Mouse (Mus musculus) lung, postnatal 0 days (tissue): ENCODE data around the gene Pigb. TPM values are rescaled to one million over a fixed set of nuclear protein-coding genes. Genes with fewer than 3 reads are reported as not detected.
A peak's percentile ranks its signal among the peaks of the same experiment; 100 is the strongest.

Source experiments
- ATAC-seq: fragments of 200-750 bp; cut with Nextera tagmentation; 2 replicates; pipeline ENCODE4 v1.8.0; 2017; ENCODE audit warnings: moderate library complexity
- DNase-seq: peaks from one replicate; pipeline ENCODE4 v3.0.0-alpha.2; 2016; ENCODE audit warnings: low spot score
- H3K27ac ChIP-seq: fragments of 300-500 bp; sonication (generic); 2 replicates; pipeline ENCODE4 v1.5.1; 2014; ENCODE audit warnings: antibody characterized with exemption, mild to moderate bottlenecking, low read length, mixed read lengths
- H3K27me3 ChIP-seq: fragments of 300-500 bp; sonication (generic); replicated peaks from 2 replicates; pipeline ENCODE4 v1.6.1; 2014; ENCODE audit warnings: low read length, mixed read lengths; ENCODE audit not compliant: insufficient read depth
- H3K36me3 ChIP-seq: fragments of 300-500 bp; sonication (generic); 2 replicates; pipeline ENCODE4 v1.6.1; 2014; ENCODE audit warnings: low read length, mixed read lengths; ENCODE audit not compliant: insufficient read depth
- H3K4me1 ChIP-seq: fragments of 300-500 bp; sonication (generic); 2 replicates; pipeline ENCODE4 v1.6.1; 2014; ENCODE audit warnings: antibody characterized with exemption, low read depth, low read length, mixed read lengths; ENCODE audit not compliant: insufficient read depth
- H3K4me2 ChIP-seq: fragments of 300-500 bp; sonication (generic); replicated peaks from 2 replicates; pipeline ENCODE4 v1.6.1; 2014; ENCODE audit warnings: low read depth, mild to moderate bottlenecking, low read length, moderate library complexity, mixed read lengths
- H3K4me3 ChIP-seq: fragments of 300-500 bp; sonication (generic); 2 replicates; pipeline ENCODE4 v1.5.1; 2014; ENCODE audit warnings: low read depth, low read length
- H3K9ac ChIP-seq: fragments of 300-500 bp; sonication (generic); replicated peaks from 2 replicates; pipeline ENCODE4 v1.6.1; 2014; ENCODE audit warnings: low read depth, mild to moderate bottlenecking
- H3K9me3 ChIP-seq: fragments of 300-500 bp; sonication (generic); 2 replicates; pipeline ENCODE4 v1.6.1; 2016; ENCODE audit warnings: low read length, mixed read lengths
- CTCF ChIP-seq: IDR thresholded peaks from 2 replicates; pipeline ENCODE4 v1.5.1; 2016; ENCODE audit warnings: antibody characterized with exemption, mild to moderate bottlenecking
- EP300 ChIP-seq: IDR thresholded peaks from 2 replicates; pipeline ENCODE4 v1.6.1; 2016; ENCODE audit warnings: antibody characterized with exemption, mild to moderate bottlenecking, control low read depth
- WGBS: fragments of 180-500 bp; shearing (Covaris S2); extraction: QIAGEN DNeasy Blood & Tissue Kit; methylation state at CpG from one replicate; pipeline ENCODE4 v1.1.7; 2014; 5-methylcytosine and 5-hydroxymethylcytosine counted together
- polyA plus RNA-seq: library from polyadenylated mRNA; unstranded; fragments of >200 nt; fragmentation: Nextera tagmentation; extraction: Ambion mirVana; gene quantifications from 2 replicates; pipeline ENCODE4 v1.2.1, GENCODE M21; 2015

Pigb gene
- polyA plus RNA-seq, 1 experiment from 2014 or later = 5.5 TPM

DNA sequence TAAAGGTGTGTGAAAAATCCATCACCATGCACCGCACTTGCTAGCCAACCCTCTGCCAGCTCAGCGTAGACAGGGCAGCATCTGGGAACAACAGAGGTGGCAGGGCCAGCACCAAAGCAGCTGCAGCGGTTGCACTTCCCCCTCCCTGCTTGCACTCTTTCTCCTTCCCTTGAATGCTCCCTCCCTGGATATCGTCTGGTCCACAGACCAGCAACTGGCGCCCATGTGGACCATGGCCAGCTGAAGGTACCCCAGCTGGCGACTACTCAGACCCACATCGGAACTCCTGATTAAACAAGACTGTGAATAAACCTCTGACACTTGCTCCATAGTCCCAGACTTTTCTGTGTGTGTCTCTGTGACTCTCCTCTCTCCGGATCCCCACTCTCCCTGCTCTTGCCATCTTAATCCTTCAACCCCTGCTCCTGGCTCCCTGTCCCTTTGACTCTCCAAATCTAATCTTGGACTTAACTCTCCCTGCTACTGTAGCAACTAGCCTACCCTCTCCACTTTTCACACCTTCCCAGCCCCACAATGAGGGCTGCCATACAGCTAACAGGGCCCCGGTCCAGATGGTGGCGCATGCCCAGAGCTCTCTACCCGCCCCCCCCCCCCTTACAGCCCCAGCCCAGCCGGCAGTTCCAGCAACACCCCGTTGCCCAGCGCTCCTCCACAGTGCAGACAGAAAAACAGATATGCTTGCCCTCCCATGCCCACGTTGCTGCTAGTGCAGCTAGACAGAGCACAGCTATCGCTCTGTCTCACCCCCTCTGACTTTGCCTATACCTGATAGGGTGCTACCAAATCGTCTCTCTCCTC is 14.2 kb downstream of the Pigb start:
- no peak overlapping the region for H3K9ac ChIP-seq
- H3K9me3 ChIP-seq = no peaks in the 10 kb centered on the region
- H3K36me3 ChIP-seq = 0 out of 2 replicates have a peak, but pooled peaks cover 3% of the 10 kb centered on the region
- no peak overlapping the region for H3K27ac ChIP-seq
- ATAC-seq = peak; percentile 50
- H3K4me3 ChIP-seq = no peak overlapping the region
- TF ChIP-seq EP300 = no peak
- TF ChIP-seq CTCF = no peak
- H3K4me1 ChIP-seq = no peaks in the 10 kb centered on the region
- no peak for DNase-seq
- WGBS = 28% methylated on average over 15 of the region's 17 CpGs
- no peaks in the 10 kb centered on the region for H3K27me3 ChIP-seq
- no peak overlapping the region for H3K4me2 ChIP-seq

DNA sequence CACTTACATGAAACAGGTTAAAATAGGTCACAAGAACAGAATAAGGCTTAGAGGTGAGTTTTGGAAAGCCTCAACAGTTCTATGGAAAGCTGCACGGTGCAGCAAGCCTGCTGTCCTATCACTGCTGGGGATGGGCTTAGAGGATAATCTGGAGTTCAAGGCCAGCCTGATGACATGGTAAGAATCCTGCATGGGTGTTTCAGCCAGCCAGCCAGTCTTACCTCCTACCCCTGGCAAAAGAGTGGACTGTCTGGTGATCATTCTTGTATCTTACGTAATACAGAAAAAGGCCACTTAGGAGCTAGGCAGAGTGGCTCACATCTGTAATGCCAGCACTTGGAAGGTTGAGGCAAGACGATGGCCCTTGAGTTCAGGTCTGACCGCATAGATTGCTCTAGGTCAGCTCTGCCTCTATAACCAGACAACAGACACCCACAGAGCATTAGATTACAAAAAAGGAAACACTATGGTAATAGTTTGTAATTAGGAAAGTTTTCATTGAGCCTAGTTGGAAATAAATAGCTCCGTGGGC is 19.5 kb downstream of the Pigb start:
- Histone ChIP-seq H3K27me3 (no peaks in the 10 kb centered on the region), H3K4me3 (no peak overlapping the region), H3K4me1 (no peaks in the 10 kb centered on the region), H3K9ac (no peak overlapping the region), H3K9me3 (no peaks in the 10 kb centered on the region), H3K27ac (no peak overlapping the region), H3K4me2 (no peak overlapping the region), H3K36me3 (peaks cover 17% of the 10 kb centered on the region; the same call in 1 of the 2 replicates)
- TF ChIP-seq EP300 = no peak
- no peak for TF ChIP-seq CTCF
- peak; percentile 29 for DNase-seq
- WGBS = 82% methylated on average over 5 of the region's 5 CpGs
- ATAC-seq = peak; percentile 61; the same call in 1 of the 2 replicates

DNA sequence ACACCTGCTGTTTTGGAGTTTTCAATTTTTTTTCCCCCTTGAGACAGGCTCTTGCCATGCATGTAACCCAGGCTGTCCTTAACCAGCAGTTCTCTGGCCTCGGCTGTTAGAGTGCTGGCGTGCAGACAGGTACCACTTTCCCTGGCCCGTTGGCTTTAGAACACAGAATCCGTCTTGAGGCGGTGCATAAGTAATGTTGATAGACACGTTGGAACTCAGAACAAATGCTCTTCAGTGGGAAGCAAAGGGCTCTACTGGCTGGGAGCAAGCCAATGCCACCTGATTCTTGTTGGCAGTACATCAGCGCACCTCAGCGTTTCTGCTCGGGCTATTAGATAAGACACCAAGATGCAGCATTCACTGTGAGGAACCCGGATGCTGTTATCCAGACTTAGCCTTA is 20.3 kb downstream of the Pigb start:
- TF ChIP-seq CTCF = no peak
- TF ChIP-seq EP300 = no peak
- H3K36me3 ChIP-seq = peaks cover 18% of the 10 kb centered on the region; the same call in 1 of the 2 replicates
- H3K4me1 ChIP-seq = no peaks in the 10 kb centered on the region
- no peak overlapping the region for H3K4me2 ChIP-seq
- no peak overlapping the region for H3K27ac ChIP-seq
- no peaks in the 10 kb centered on the region for H3K9me3 ChIP-seq
- WGBS = 83% methylated on average over 10 of the region's 10 CpGs
- DNase-seq (peak; percentile 7), ATAC-seq (peak; percentile 60)
- no peak overlapping the region for H3K9ac ChIP-seq
- no peaks in the 10 kb centered on the region for H3K27me3 ChIP-seq
- H3K4me3 ChIP-seq = no peak overlapping the region

DNA sequence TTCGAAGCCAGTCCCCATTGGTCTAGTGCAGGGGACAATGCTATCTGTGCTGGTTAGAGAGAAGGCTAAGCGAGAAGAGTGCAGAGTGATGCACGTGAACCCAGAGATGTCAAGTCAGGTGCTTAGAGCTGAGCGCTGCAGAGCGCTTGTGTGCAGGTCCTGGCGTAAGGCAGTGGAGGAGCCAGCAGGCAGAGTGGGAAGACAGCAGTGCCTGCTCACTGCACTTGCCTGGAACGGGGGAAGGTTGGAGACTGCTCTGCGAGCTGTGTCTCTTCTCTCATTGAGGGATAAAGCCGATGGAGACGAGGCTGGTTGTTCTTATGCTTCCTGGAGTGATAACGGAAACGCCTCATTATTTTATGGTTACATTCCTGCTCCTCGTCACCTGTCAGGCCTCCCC is 25.5 kb downstream of the Pigb start:
- TF ChIP-seq CTCF (no peak), EP300 (no peak)

DNA sequence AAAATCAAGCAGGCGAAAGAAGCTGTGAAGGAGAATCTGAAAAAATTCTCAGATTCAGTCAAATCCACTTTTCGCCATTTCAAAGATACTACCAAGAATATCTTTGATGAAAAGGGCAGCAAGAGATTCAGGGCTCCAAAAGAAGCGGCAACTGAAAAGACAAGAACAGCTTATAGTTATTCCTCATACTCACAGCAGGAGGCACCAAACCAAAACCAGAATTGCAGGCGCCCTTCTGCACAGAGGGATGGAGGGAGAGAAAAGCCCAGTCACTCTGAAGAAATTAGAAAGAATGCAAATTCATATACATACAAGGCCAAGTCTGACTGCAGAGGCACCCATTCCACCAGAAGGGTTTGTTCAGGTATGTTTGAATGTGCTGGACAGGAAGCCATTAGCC is 27.5 kb downstream of the Pigb start:
- no peak for ATAC-seq
- H3K4me1 ChIP-seq = no peaks in the 10 kb centered on the region
- TF ChIP-seq CTCF (peak; percentile 25; the same call in 1 of the 2 replicates), EP300 (no peak)
- 91% methylated on average over 4 of the region's 4 CpGs for WGBS
- H3K27me3 ChIP-seq = no peaks in the 10 kb centered on the region
- no peak overlapping the region for H3K27ac ChIP-seq
- H3K4me2 ChIP-seq = no peak overlapping the region
- H3K4me3 ChIP-seq = no peak overlapping the region
- no peak for DNase-seq
- H3K9ac ChIP-seq = no peak overlapping the region
- no peaks in the 10 kb centered on the region for H3K9me3 ChIP-seq
- H3K36me3 ChIP-seq = peaks cover 44% of the 10 kb centered on the region

More for the DNA sequence above, 25.5 kb downstream of the Pigb start:
- peaks cover 48% of the 10 kb centered on the region for H3K36me3 ChIP-seq
- no peaks in the 10 kb centered on the region for H3K9me3 ChIP-seq
- H3K4me1 ChIP-seq = no peaks in the 10 kb centered on the region
- no peak overlapping the region for H3K27ac ChIP-seq
- no peak overlapping the region for H3K4me2 ChIP-seq
- DNase-seq (no peak), ATAC-seq (no peak)
- 84% methylated on average over 13 of the region's 13 CpGs for WGBS
- no peak overlapping the region for H3K9ac ChIP-seq
- H3K4me3 ChIP-seq = no peak overlapping the region
- no peaks in the 10 kb centered on the region for H3K27me3 ChIP-seq

DNA sequence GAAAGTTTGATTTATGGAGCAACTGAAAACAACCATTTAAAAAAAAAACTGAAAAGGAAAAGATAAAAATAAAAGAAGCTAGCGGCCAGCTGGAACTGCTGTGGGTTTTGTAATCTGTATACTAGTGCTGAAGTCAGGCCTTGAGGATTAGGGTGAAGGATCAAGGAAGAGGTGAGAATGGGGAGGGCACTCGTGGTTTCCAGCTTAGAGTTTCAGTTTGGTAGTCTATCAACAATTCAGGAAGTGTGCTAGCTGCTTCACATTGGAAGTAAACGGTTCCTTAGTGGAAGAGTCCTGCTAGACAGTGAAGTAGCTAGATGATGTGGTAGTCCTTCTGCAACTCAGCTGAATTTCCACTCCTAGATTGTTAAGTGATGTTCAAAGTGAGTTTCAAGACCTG is 31.8 kb downstream of the Pigb start:
- DNase-seq = no peak
- Histone ChIP-seq H3K4me3 (no peak overlapping the region), H3K9ac (no peak overlapping the region), H3K9me3 (no peaks in the 10 kb centered on the region), H3K36me3 (peaks cover 33% of the 10 kb centered on the region; the same call in 1 of the 2 replicates), H3K27ac (no peak overlapping the region), H3K4me1 (no peaks in the 10 kb centered on the region), H3K27me3 (no peaks in the 10 kb centered on the region), H3K4me2 (no peak overlapping the region)
- 51% methylated on average over 3 of the region's 3 CpGs for WGBS
- no peak for TF ChIP-seq CTCF
- TF ChIP-seq EP300 = no peak
- ATAC-seq = no peak
